Mouse (Mus musculus) lung, postnatal 0 days (tissue): Measurements from ENCODE around the gene Rap1b.

ENCODE experiments used
- CTCF ChIP-seq: IDR thresholded peaks from 2 replicates; pipeline ENCODE4 v1.5.1; 2016; ENCODE audit warnings: antibody characterized with exemption, mild to moderate bottlenecking
- EP300 ChIP-seq: IDR thresholded peaks from 2 replicates; pipeline ENCODE4 v1.6.1; 2016; ENCODE audit warnings: antibody characterized with exemption, mild to moderate bottlenecking, control low read depth

- TF ChIP-seq CTCF: no peak
- TF ChIP-seq EP300: no peak
These were observed 61.2 kb downstream of the Rap1b start for GRCm38 (mm10) chr10:117784646-117785045.
